Mouse (Mus musculus): ENCODE measurements around the gene Gnb5.

- no peak for TF ChIP-seq CTCF (IDR thresholded peaks at IDR 0.05; ENCODE audit: control insufficient read depth, insufficient read depth, low read length)
- no peak for TF ChIP-seq POLR2A (IDR thresholded peaks at IDR 0.05; ENCODE audit: borderline replicate concordance, control insufficient read depth, low read depth, low read length)
Observed at GRCm38 (mm10) chr9:75328047-75328446, 22.0 kb downstream of the Gnb5 start.

Data from bone marrow, adult 2 months (tissue).